Mouse (Mus musculus) ES-Bruce4 (cell line): ENCODE measurements around the gene Rinl.

Experiments
- CTCF ChIP-seq: IDR thresholded peaks from one replicate; pipeline ENCODE4 v1.8.1; 2011; ENCODE audit warnings: low read depth, low read length
- EP300 ChIP-seq: IDR thresholded peaks from 2 replicates; pipeline ENCODE4 v1.6.1; 2011; ENCODE audit warnings: low read depth, low read length; ENCODE audit not compliant: insufficient read depth
- POLR2A ChIP-seq: IDR thresholded peaks from one replicate; pipeline ENCODE4 v1.8.1; 2011; ENCODE audit warnings: low read length; ENCODE audit not compliant: insufficient read depth

DNA sequence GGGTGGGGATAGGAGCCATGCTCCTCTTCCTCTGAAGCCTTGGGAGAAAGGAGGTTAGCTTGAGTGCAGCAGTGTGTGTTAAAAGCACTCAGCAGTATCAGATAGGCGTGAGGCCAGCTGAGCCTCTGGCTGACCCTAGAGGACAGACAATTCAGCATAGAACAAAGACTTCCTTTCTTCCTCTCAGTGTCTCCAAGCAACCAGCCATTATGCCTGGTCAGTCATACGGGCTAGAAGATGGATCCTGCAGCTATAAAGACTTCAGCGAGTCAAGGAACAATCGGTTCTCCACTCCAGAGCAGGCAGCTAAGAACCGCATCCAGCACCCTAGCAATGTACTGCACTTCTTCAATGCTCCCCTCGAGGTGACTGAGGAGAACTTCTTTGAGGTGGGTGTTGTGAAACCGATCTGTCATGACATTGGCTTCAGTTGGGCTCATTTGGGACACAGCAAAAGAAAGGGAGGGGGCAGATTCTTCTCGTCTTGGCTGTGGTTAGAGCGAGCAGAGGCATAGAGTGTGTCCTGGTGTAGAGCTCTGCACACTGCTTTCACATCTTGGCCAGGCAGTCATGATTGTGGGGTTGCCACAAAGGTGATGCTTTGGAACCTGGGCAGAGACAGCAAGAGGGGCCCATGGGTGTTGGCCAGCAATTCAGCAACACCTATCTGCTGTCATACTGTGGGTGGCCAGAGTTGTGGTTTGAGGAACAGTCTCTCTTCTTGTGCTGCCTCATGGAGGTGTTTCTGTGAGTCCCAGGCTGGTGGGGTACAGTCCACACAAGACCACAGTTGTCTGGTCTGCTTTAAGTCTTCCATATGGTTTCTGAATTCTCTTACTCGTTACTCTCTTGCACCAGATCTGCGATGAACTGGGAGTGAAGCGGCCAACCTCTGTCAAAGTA is 31.8 kb downstream of the Rinl start:
- no peak for TF ChIP-seq CTCF
- no peak for TF ChIP-seq EP300
- TF ChIP-seq POLR2A, result no peak
